In the genomic region with DNA sequence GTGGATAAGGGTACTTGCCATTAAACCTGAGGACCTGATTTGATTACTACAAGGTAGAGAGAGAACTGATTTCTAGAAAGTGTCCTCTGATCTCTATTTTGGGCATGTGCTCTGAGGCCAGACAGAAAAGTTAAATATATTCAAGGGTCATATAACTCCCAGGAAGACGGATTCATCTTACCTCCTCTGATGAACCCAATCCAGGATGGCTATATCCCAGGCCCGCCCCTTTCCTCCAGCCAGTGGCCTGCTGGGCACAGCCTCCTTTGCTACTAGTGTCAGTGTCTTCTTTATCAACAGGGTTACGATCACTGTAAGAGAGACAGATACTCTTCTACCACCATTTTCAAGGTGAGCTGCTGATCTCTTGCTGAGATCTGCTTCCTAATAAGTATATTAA, we compare ENCODE assay signal across 24 mouse cellular contexts. TPM values are rescaled to one million over a fixed set of nuclear protein-coding genes. Genes with fewer than 3 reads are reported as not detected.
DNase-seq lines count a peak whose midpoint lies in the region; ATAC-seq and TF ChIP-seq lines count a peak whose summit lies in the region.
"Had no signal": no experiment of that assay in that cellular context is flagged by ENCODE, and none has a peak within 500 bp of the region (broad histone marks: within the 10 kb centered on the region; RNA-seq: fewer than 3 reads in every experiment).

No protein-coding gene starts in this region.

- no peaks in the 10 kb centered on the region for H3K9me3 ChIP-seq in midbrain, embryonic 15.5 days
- H3K9me3 ChIP-seq: embryonic facial prominence, embryonic 13.5 days; embryonic facial prominence, embryonic 15.5 days; forebrain, embryonic 10.5 days; forebrain, embryonic 12.5 days had no signal

- intact Hi-C loops in gastrocnemius, adult 2 months (cut with DNase I) = no loop called here
- intact Hi-C loops in gastrocnemius, postnatal 14 days (cut with DNase I; ENCODE audit: low total_unique reads) = no loop called here
- intact Hi-C loops in gastrocnemius, postnatal 36 days (cut with DNase I) = no loop called here

- 95% methylated on average over 3 of the region's 3 CpGs for WGBS in midbrain, embryonic 15.5 days

- no peak overlapping the region for H3K9ac ChIP-seq in midbrain, embryonic 15.5 days
- H3K9ac ChIP-seq: embryonic facial prominence, embryonic 13.5 days; embryonic facial prominence, embryonic 15.5 days; forebrain, embryonic 12.5 days had no signal

- H3K27ac ChIP-seq in gastrocnemius, adult 2 months = peak overlapping the region; percentile 73
- H3K27ac ChIP-seq in midbrain, embryonic 15.5 days = no peak overlapping the region
- H3K27ac ChIP-seq: embryonic facial prominence, embryonic 13.5 days; embryonic facial prominence, embryonic 15.5 days; forebrain, embryonic 10.5 days; forebrain, embryonic 12.5 days had no signal

- no peak for ATAC-seq in midbrain, embryonic 15.5 days (replicated peaks)
- ATAC-seq: forebrain, embryonic 14.5 days; forebrain, embryonic 16.5 days had no signal

- no peaks in the 10 kb centered on the region for H3K27me3 ChIP-seq in midbrain, embryonic 15.5 days (replicated peaks)
- H3K27me3 ChIP-seq: embryonic facial prominence, embryonic 13.5 days; embryonic facial prominence, embryonic 15.5 days; forebrain, embryonic 12.5 days had no signal

- H3K4me1 ChIP-seq in midbrain, embryonic 15.5 days = peaks cover 8% of the 10 kb centered on the region

- peak overlapping the region; percentile 21; the same call in 1 of the 2 replicates for H3K4me3 ChIP-seq in gastrocnemius, adult 2 months
- no peak overlapping the region for H3K4me3 ChIP-seq in midbrain, embryonic 15.5 days
- H3K4me3 ChIP-seq: embryonic facial prominence, embryonic 13.5 days; embryonic facial prominence, embryonic 15.5 days; erythroblast, embryonic 14.5 days; forebrain, embryonic 10.5 days; forebrain, embryonic 12.5 days had no signal

- H3K36me3 ChIP-seq in midbrain, embryonic 15.5 days (replicated peaks) = peaks cover 46% of the 10 kb centered on the region

- DNase-seq in gastrocnemius, adult 2 months = peak; percentile 83
- no peak for DNase-seq in gastrocnemius, postnatal 4 days (ENCODE audit: low spot score in 2 of 2)
- peak; percentile 53 to 73 for DNase-seq in gastrocnemius, adult 8-10 months (ENCODE audit: low spot score in 2 of 2)
- DNase-seq in gastrocnemius, postnatal 14 days = peak; percentile 52
- peak; percentile 15 to 36 for DNase-seq in gastrocnemius, postnatal 36 days
- DNase-seq in ovary, adult 18-20 months (ENCODE audit: low spot score) = no peak
- DNase-seq in adipocyte (ENCODE audit: low spot score) = no peak
- DNase-seq: adrenal gland, adult 8-10 months; adrenal gland, postnatal 14 days; adrenal gland, postnatal 36 days; cerebellum, adult 11-12 months; cerebellum, adult 2 months; cerebellum, adult 9-10 months; cerebellum, postnatal 10 days; cerebellum, postnatal 25 days; embryo, embryonic 11 days had no signal

- no peak overlapping the region for H3K4me2 ChIP-seq in midbrain, embryonic 15.5 days
- H3K4me2 ChIP-seq: embryonic facial prominence, embryonic 13.5 days; embryonic facial prominence, embryonic 15.5 days; forebrain, embryonic 12.5 days had no signal

- TF ChIP-seq CTCF in gastrocnemius, adult 2 months (IDR thresholded peaks at IDR 0.05) = no peak

RNA-seq across cellular contexts. Expression of gene Rbm5, which starts 3.6 kb away (rescaled TPM):
- total RNA-seq in gastrocnemius, adult 2 months (2021) = 10 to 100 TPM; 46.4 to 49.6 TPM
- 100 to 1,000 TPM in 1 of 2 experiments, 10 to 100 TPM in 1; 73.6 to 101 TPM for total RNA-seq in gastrocnemius, postnatal 4 days (2021)
- total RNA-seq in gastrocnemius, adult 8-10 months (2022) = 10 to 100 TPM; 21.0 to 34.8 (median 26.8) TPM
- 10 to 100 TPM; 30.9 to 40.5 TPM for total RNA-seq in gastrocnemius, postnatal 14 days (2021)
- total RNA-seq in gastrocnemius, postnatal 36 days (2021) = 10 to 100 TPM; 32.7 to 36.3 TPM
- 280 and 292 TPM in 2 replicates for polyA plus RNA-seq in midbrain, embryonic 15.5 days (2015; fragmentation: Nextera tagmentation; extraction: Ambion mirVana)

Comparison
In these comparisons a context has a peak if more than half of its experiments do, and no peak if none do; other contexts are left out.
1. DNase-seq: peak in gastrocnemius, adult 2 months (single experiment), gastrocnemius, adult 8-10 months (2 of 2), gastrocnemius, postnatal 14 days (single experiment) and gastrocnemius, postnatal 36 days (2 of 2); none in gastrocnemius, postnatal 4 days (0 of 2), ovary, adult 18-20 months (single experiment) and adipocyte (single experiment).